Mouse (Mus musculus) CH12.LX (cell line): ENCODE results near the gene Fgf7.

Source experiments
- BHLHE40 ChIP-seq: IDR thresholded peaks from 2 replicates; pipeline ENCODE4 v1.6.1; 2011; ENCODE audit warnings: mild to moderate bottlenecking, low read depth, low read length, improper control_type of control experiment
- CHD2 ChIP-seq: IDR thresholded peaks from 2 replicates; pipeline ENCODE4 v1.6.1; 2011; ENCODE audit warnings: low read length, improper control_type of control experiment
- CTCF ChIP-seq, 2 experiments: IDR thresholded peaks in 1 of 2; conservative IDR thresholded peaks in 1 of 2; 2 replicates each; pipeline ENCODE4 v1.5.1; 2011 to 2012; ENCODE audit warnings: low read depth in 2 of 2, low read length in 2 of 2, improper control_type of control experiment in 1 of 2, inconsistent platforms in 1 of 2, mild to moderate bottlenecking in 1 of 2, moderate library complexity in 1 of 2
- ETS1 ChIP-seq: conservative IDR thresholded peaks from 2 replicates; pipeline ENCODE4 v1.6.1; 2012; ENCODE audit warnings: low read depth, mild to moderate bottlenecking, inconsistent platforms, low read length, improper control_type of control experiment, moderate library complexity
- MAZ ChIP-seq: IDR thresholded peaks from 2 replicates; pipeline ENCODE4 v1.6.1; 2012; ENCODE audit warnings: low read depth, mild to moderate bottlenecking, inconsistent platforms, low read length, improper control_type of control experiment, moderate library complexity
- NRF1 ChIP-seq: IDR thresholded peaks from 2 replicates; pipeline ENCODE4 v1.6.1; 2014; ENCODE audit warnings: low read depth, mild to moderate bottlenecking, inconsistent platforms, low read length, improper control_type of control experiment, moderate library complexity
- POLR2A ChIP-seq: IDR thresholded peaks from 2 replicates; pipeline ENCODE4 v1.6.1; 2011; ENCODE audit warnings: low read depth, mild to moderate bottlenecking, improper control_type of control experiment, low read length
- TCF12 ChIP-seq: IDR thresholded peaks from 2 replicates; pipeline ENCODE4 v1.6.1; 2014; ENCODE audit warnings: low read depth, mild to moderate bottlenecking, inconsistent platforms, low read length, improper control_type of control experiment
- USF1 ChIP-seq: IDR thresholded peaks from 2 replicates; pipeline ENCODE4 v1.6.1; 2014; ENCODE audit warnings: low read depth, mild to moderate bottlenecking, inconsistent platforms, low read length, improper control_type of control experiment
- ZC3H11A ChIP-seq: IDR thresholded peaks from 2 replicates; pipeline ENCODE4 v1.6.1; 2012; ENCODE audit warnings: low read depth, mild to moderate bottlenecking, inconsistent platforms, low read length, improper control_type of control experiment
- ZMIZ1 ChIP-seq: IDR thresholded peaks from 2 replicates; pipeline ENCODE4 v1.6.1; 2012; ENCODE audit warnings: low read depth, mild to moderate bottlenecking, inconsistent platforms, low read length, improper control_type of control experiment

- no peak for TF ChIP-seq CHD2
- no peak for TF ChIP-seq CTCF (conservative IDR thresholded peaks at IDR 0.05 in 1 of 2, IDR thresholded peaks at IDR 0.05 in 1 of 2; ENCODE audit: low read depth in 2 of 2, low read length in 2 of 2)
- TF ChIP-seq POLR2A = no peak
- TF ChIP-seq TCF12 = no peak
- TF ChIP-seq MAZ = no peak
- TF ChIP-seq USF1 = no peak
- no peak for TF ChIP-seq BHLHE40
- no peak for TF ChIP-seq NRF1
- TF ChIP-seq ETS1 = no peak
- no peak for TF ChIP-seq ZMIZ1
- TF ChIP-seq ZC3H11A = no peak
Observed at GRCm38 (mm10) chr2:126015763-126016473, 18.5 kb upstream of the Fgf7 start.
